Mouse (Mus musculus): Measurements from ENCODE around the gene C1qbp. TPM values are rescaled to one million over a fixed set of nuclear protein-coding genes. Genes with fewer than 3 reads are reported as not detected.

C1qbp gene
- polyA plus RNA-seq (2012): 585 and 621 TPM in 2 replicates

DNA sequence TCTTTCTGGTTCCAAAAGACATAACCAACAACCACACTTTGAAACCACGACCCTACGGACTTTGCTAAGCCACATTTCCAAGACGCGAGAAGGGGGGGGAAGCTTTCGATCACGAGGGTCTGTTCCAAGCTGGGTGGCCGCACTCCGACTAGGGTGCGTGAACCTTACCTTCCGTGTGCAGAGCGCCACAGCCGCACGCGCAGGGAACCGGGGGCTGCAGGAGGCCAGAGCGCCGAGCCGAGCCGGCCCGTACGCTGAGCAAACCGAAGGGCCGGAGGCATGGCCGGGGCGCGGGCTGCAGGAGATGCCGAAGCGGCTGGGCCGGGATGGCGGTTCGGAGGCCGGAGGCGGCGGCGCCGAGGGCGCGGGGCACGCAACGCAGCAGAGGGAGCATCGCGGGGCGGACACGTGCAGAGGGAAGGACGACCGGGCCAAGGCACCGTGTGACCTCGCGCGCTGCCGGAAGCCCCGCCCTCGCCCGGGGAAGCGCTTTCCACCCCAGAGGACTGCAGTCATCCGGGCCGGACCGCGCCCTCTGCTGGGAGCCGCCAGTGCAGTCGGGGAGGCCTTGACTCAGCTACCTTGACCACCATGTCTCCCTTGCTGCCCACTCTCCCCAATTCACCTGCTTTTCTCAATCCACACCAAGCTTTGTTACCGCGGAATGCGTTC lies at the start of gene C1qbp:
C1qbp (minus strand) TSS at position 470 of the 672 bp plus-strand sequence.

DNA sequence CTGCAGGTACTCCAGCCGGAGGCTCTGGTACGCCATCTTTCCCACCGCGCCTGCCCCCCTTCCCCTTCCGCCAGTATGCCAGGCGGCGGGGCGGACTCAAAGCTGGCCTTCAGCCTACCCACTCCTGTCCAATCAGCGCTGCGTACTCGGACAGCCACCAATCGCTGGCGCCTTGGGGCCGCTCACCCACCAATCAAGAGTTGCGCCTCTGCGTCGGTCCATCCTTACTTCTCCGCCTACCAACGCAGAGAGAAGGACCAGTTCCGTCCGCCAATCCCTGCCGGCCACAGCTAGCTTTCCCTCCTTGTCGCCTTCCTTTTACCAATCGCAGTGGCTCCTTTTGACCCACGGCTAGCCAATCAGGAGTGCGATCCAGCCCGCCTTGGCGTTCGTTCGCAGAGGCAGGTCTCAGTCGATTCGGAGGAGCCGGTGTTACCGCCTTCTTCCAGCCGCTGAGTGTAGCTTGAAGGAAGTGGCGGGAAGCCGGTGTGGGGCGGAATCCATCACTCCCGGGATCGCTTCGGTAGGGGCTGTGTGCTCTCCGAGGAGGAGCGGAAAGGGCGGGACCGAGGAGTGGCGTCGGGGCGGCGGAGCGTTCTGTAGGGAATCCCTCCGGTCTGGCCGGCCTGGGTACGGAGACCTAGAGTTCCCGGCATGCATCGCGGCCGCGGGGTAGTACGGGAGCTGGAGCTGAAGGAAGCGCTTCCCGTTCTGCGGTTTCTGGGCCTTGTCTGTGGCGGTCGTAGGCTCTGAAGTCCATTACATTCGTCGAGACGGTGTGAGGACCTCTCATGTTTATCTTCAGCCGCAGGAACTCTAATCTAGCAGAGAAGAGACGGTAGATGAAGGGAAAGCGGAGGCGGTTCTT lies 36.6 kb upstream of the C1qbp start, which contains the start of the genes Mis12 and Derl2:
Mis12 (plus strand) TSS at position 411 of the 868 bp plus-strand sequence.
Derl2 (minus strand) TSS at position 641 of the 868 bp plus-strand sequence.

DNA sequence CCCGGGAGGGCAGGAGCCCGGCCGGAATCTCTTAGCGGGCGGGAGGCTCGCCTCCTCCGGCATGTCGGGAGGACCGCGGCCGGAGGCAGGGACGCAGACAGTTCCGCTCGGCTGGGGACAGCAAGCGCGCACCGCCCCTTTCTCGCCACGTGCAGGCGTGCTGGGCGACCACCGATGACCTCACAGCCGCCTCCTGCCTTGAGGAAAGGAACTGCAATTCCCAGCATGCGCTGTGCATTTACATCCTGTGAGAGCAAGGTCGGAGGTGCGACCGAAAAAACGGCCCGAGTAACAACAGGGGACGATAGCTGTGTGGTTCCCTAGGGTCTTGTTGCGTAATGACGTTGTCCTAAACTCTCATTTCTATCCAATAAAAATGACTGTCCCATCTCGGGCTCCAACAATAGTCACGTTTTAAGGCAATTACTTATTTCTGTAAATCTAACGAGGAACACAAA lies 21.5 kb upstream of the C1qbp start, which contains the start of gene Dhx33:
Dhx33 (minus strand) TSS at position 122 of the 458 bp plus-strand sequence.

DNA sequence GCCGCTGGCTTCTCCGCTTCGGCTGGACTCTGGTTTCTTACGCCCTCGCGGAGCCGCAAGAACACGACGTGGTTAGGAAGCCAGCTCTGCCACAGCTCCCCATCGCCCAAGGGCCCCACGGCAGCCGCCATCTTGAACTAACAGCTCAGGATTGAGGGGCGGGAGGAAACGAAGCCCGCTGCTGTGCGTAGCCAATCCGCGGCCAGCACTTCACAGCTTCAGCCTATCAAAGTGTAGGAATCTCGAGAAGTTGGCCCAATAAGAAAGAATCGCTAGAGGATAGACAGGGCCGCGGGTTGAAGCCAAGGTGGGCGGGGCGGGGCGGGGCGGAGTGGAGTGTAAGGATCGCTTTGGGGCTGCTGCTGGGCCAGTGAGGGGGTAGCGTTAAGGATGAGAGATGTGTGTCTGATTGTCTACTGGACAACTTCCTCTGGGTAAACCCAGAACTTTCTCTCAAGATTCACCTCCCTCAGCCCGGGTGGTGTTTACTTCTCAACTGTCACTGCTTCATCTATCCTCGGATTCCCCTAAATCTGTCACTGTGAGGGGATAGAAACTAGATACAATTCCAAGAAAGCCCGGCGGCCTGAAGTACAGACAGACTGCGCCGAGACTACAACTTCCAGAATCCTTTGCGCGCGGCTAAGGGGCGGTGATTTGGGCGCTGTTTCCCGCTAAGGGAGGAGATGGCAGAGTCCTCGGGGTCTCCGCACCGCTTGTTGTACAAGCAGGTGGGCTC lies 12.8 kb downstream of the C1qbp start, which contains the start of the genes Nup88 and Rpain:
Nup88 (minus strand) TSS at position 153 of the 739 bp plus-strand sequence.
Rpain (plus strand) TSS at position 393 of the 739 bp plus-strand sequence.

Other genes starting within 250 kb of the C1qbp start
- gene Zfp3, start 218.8 kb downstream of the C1qbp start, polyA plus RNA-seq (2012): 1.4 and 1.6 TPM in 2 replicates
- not detected in 2 replicates for gene Scimp, start 170.4 kb downstream of the C1qbp start, polyA plus RNA-seq (2012)
- 14.1 and 14.7 TPM in 2 replicates for gene Rabep1, start 138.2 kb downstream of the C1qbp start, polyA plus RNA-seq (2012)
- 48.8 and 50.1 TPM in 2 replicates for gene Nup88, start 13.1 kb downstream of the C1qbp start, polyA plus RNA-seq (2012)
- 10.0 and 15.1 TPM in 2 replicates for gene Rpain, start 12.8 kb downstream of the C1qbp start, polyA plus RNA-seq (2012)
- 12.1 and 15.0 TPM in 2 replicates for gene Dhx33, start 21.4 kb upstream of the C1qbp start, polyA plus RNA-seq (2012)
- gene Mis12, start 36.6 kb upstream of the C1qbp start, polyA plus RNA-seq (2012): 1.7 and 2.4 TPM in 2 replicates
- gene Derl2, start 36.8 kb upstream of the C1qbp start, polyA plus RNA-seq (2012): 16.6 and 25.7 TPM in 2 replicates
- gene 6330403K07Rik, start 50.5 kb upstream of the C1qbp start, polyA plus RNA-seq (2012): 0.11 TPM in 1 of 2 replicates, not detected in the other
- gene Nlrp1a, start 161.7 kb upstream of the C1qbp start, polyA plus RNA-seq (2012): 0.14 and 0.30 TPM in 2 replicates
- gene Nlrp1b, start 247.7 kb upstream of the C1qbp start, polyA plus RNA-seq (2012): not detected in 2 replicates

All from megakaryocyte-erythroid progenitor cell, adult 5 weeks (primary cell).